In genomic region chr9:69948964-69949363, GRCm38 (mm10) we compare ENCODE assay signal across 9 mouse cellular contexts. TPM values are rescaled to one million over a fixed set of nuclear protein-coding genes. Genes with fewer than 3 reads are reported as not detected.
DNase-seq lines count a peak whose midpoint lies in the region; ATAC-seq lines count a peak whose summit lies in the region.
"Had no signal": no experiment of that assay in that cellular context is flagged by ENCODE, and none has a peak within 500 bp of the region (broad histone marks: within the 10 kb centered on the region; RNA-seq: fewer than 3 reads in every experiment).

No protein-coding gene starts in this region.

- no peak overlapping the region for H3K9ac ChIP-seq in forebrain, embryonic 11.5 days (ENCODE audit: low read length)
- H3K9ac ChIP-seq in forebrain, embryonic 15.5 days (replicated peaks): no peak overlapping the region
- no peak overlapping the region for H3K9ac ChIP-seq in neural tube, embryonic 11.5 days (ENCODE audit: low read length)
- H3K9ac ChIP-seq: limb, embryonic 12.5 days had no signal

- WGBS in forebrain, embryonic 11.5 days: 20% methylated on average over 2 of the region's 2 CpGs
- WGBS in forebrain, embryonic 15.5 days: 13% methylated on average over 2 of the region's 2 CpGs
- WGBS in neural tube, embryonic 11.5 days: 17% methylated on average over 2 of the region's 2 CpGs

- no peak overlapping the region for H3K4me2 ChIP-seq in forebrain, embryonic 11.5 days (ENCODE audit: low read depth, low read length, severe bottlenecking)
- H3K4me2 ChIP-seq in forebrain, embryonic 15.5 days (replicated peaks): no peak overlapping the region
- no peak overlapping the region for H3K4me2 ChIP-seq in neural tube, embryonic 11.5 days (ENCODE audit: low read depth)
- H3K4me2 ChIP-seq: limb, embryonic 12.5 days had no signal

- H3K9me3 ChIP-seq in forebrain, embryonic 11.5 days (ENCODE audit: control insufficient read depth, low read length): no peaks in the 10 kb centered on the region
- H3K9me3 ChIP-seq in forebrain, embryonic 15.5 days: no peaks in the 10 kb centered on the region
- H3K9me3 ChIP-seq in neural tube, embryonic 11.5 days (ENCODE audit: control insufficient read depth, low read length): no peaks in the 10 kb centered on the region
- H3K9me3 ChIP-seq: limb, embryonic 12.5 days had no signal

- H3K36me3 ChIP-seq in forebrain, embryonic 11.5 days (ENCODE audit: control insufficient read depth, insufficient read depth, low read length): no peaks in the 10 kb centered on the region
- H3K36me3 ChIP-seq in forebrain, embryonic 15.5 days: no peaks in the 10 kb centered on the region
- no peaks in the 10 kb centered on the region for H3K36me3 ChIP-seq in neural tube, embryonic 11.5 days (ENCODE audit: control insufficient read depth, insufficient read depth, low read length)
- H3K36me3 ChIP-seq: limb, embryonic 12.5 days had no signal

- no peaks in the 10 kb centered on the region for H3K4me1 ChIP-seq in forebrain, embryonic 11.5 days (replicated peaks; ENCODE audit: control insufficient read depth, insufficient read depth, low read length)
- no peaks in the 10 kb centered on the region for H3K4me1 ChIP-seq in forebrain, embryonic 15.5 days
- H3K4me1 ChIP-seq in neural tube, embryonic 11.5 days (ENCODE audit: control insufficient read depth, insufficient read depth, low read length): no peaks in the 10 kb centered on the region
- H3K4me1 ChIP-seq: limb, embryonic 12.5 days had no signal

- no peaks in the 10 kb centered on the region for H3K27me3 ChIP-seq in forebrain, embryonic 11.5 days (ENCODE audit: control insufficient read depth, insufficient read depth, low read length)
- 0 out of 2 replicates have a peak, but pooled peaks cover 3% of the 10 kb centered on the region for H3K27me3 ChIP-seq in forebrain, embryonic 15.5 days
- no peaks in the 10 kb centered on the region for H3K27me3 ChIP-seq in neural tube, embryonic 11.5 days (ENCODE audit: control insufficient read depth, insufficient read depth, low read length)
- H3K27me3 ChIP-seq: limb, embryonic 12.5 days had no signal

- DNase-seq in forebrain, embryonic 11.5 days (ENCODE audit: low spot score): peak; percentile 74
- peak; percentile 22 for DNase-seq in urinary bladder, adult 2 months (ENCODE audit: low spot score)
- no peak for DNase-seq in urinary bladder, postnatal 4 days (ENCODE audit: low spot score in 2 of 2)
- peak; percentile 49 for DNase-seq in embryo, embryonic 9.5 days (ENCODE audit: extremely low spot score)
- DNase-seq in kidney, postnatal 14 days: peak; percentile 36
- peak; percentile 55 for DNase-seq in neural tube, embryonic 11.5 days (ENCODE audit: low spot score)
- peak; percentile 65 for DNase-seq in thymus, postnatal 14 days

- no peak overlapping the region for H3K4me3 ChIP-seq in forebrain, embryonic 11.5 days (ENCODE audit: low read depth, low read length)
- H3K4me3 ChIP-seq in forebrain, embryonic 15.5 days: no peak overlapping the region
- no peak overlapping the region for H3K4me3 ChIP-seq in neural tube, embryonic 11.5 days (ENCODE audit: low read depth, low read length)
- H3K4me3 ChIP-seq: limb, embryonic 12.5 days had no signal

- no peak for ATAC-seq in forebrain, embryonic 11.5 days (replicated peaks; ENCODE audit: low FRiP score)
- no peak for ATAC-seq in forebrain, embryonic 15.5 days (replicated peaks)
- ATAC-seq in neural tube, embryonic 11.5 days (ENCODE audit: insufficient read depth, low FRiP score, low TSS enrichment): no peak

- H3K27ac ChIP-seq in forebrain, embryonic 11.5 days (ENCODE audit: low read depth, low read length): no peak overlapping the region
- H3K27ac ChIP-seq in forebrain, embryonic 15.5 days (replicated peaks): no peak overlapping the region
- H3K27ac ChIP-seq in neural tube, embryonic 11.5 days (ENCODE audit: low read depth, low read length): no peak overlapping the region
- H3K27ac ChIP-seq: limb, embryonic 12.5 days had no signal

RNA-seq across cellular contexts. Expression of gene Bnip2, which starts 40.3 kb away (rescaled TPM):
- 110 and 120 TPM in 2 replicates for polyA plus RNA-seq in forebrain, embryonic 11.5 days (2014; fragmentation: Nextera tagmentation; extraction: Ambion mirVana)
- polyA plus RNA-seq in forebrain, embryonic 15.5 days (2015; fragmentation: Nextera tagmentation; extraction: Ambion mirVana): 104 and 105 TPM in 2 replicates
- polyA plus RNA-seq in urinary bladder, adult 2 months (2012; rRNA removed): 121 and 126 TPM in 2 replicates
- polyA plus RNA-seq in neural tube, embryonic 11.5 days (2014; fragmentation: Nextera tagmentation; extraction: Ambion mirVana): 114 and 121 TPM in 2 replicates

Comparison
In these comparisons a context has a peak if more than half of its experiments do, and no peak if none do; other contexts are left out.
1. DNase-seq: peak in forebrain, embryonic 11.5 days (single experiment), urinary bladder, adult 2 months (single experiment), embryo, embryonic 9.5 days (single experiment), kidney, postnatal 14 days (single experiment), neural tube, embryonic 11.5 days (single experiment) and thymus, postnatal 14 days (single experiment); none in urinary bladder, postnatal 4 days (0 of 2).